Mouse (Mus musculus) hindbrain, embryonic 11.5 days (tissue): ENCODE measurements around the gene Dse. TPM values are rescaled to one million over a fixed set of nuclear protein-coding genes. Genes with fewer than 3 reads are reported as not detected.

Experiments
- ATAC-seq: fragments of 200-750 bp; cut with Nextera tagmentation; 2 replicates; pipeline ENCODE4 v1.8.0; 2017; ENCODE audit warnings: mild to moderate bottlenecking, moderate TSS enrichment, moderate library complexity; ENCODE audit not compliant: low FRiP score
- DNase-seq: peaks from one replicate; pipeline ENCODE4 v3.0.0-alpha.2; 2015; ENCODE audit warnings: low spot score
- H3K27ac ChIP-seq: fragments of 300-500 bp; sonication (generic); 2 replicates; pipeline ENCODE4 v1.5.1; 2014; ENCODE audit warnings: mild to moderate bottlenecking, low read depth, low read length
- H3K27me3 ChIP-seq: fragments of 300-500 bp; sonication (generic); 2 replicates; pipeline ENCODE4 v1.6.1; 2014; ENCODE audit warnings: mild to moderate bottlenecking, low read length, moderate library complexity, mixed read lengths; ENCODE audit not compliant: control insufficient read depth, insufficient read depth
- H3K36me3 ChIP-seq: fragments of 300-500 bp; sonication (generic); 2 replicates; pipeline ENCODE4 v1.6.1; 2014; ENCODE audit warnings: mild to moderate bottlenecking, low read length, moderate library complexity, mixed read lengths; ENCODE audit not compliant: control insufficient read depth, insufficient read depth
- H3K4me1 ChIP-seq: fragments of 300-500 bp; sonication (generic); replicated peaks from 2 replicates; pipeline ENCODE4 v1.6.1; 2014; ENCODE audit warnings: low read length, mixed read lengths; ENCODE audit not compliant: control insufficient read depth, insufficient read depth
- H3K4me2 ChIP-seq: fragments of 300-500 bp; sonication (generic); replicated peaks from 2 replicates; pipeline ENCODE4 v1.6.1; 2014; ENCODE audit warnings: mild to moderate bottlenecking, low read depth, low read length
- H3K4me3 ChIP-seq: fragments of 300-500 bp; sonication (generic); 2 replicates; pipeline ENCODE4 v1.5.1; 2014; ENCODE audit warnings: low read depth, low read length
- H3K9ac ChIP-seq: fragments of 300-500 bp; sonication (generic); 2 replicates; pipeline ENCODE4 v1.6.1; 2014; ENCODE audit warnings: low read depth, low read length
- H3K9me3 ChIP-seq: fragments of 300-500 bp; sonication (generic); 2 replicates; pipeline ENCODE4 v1.6.1; 2016; ENCODE audit warnings: low read length; ENCODE audit not compliant: control insufficient read depth
- WGBS: fragments of 180-500 bp; shearing (Covaris S2); extraction: QIAGEN DNeasy Blood & Tissue Kit; methylation state at CpG from one replicate; pipeline ENCODE4 v1.1.7; 2014; 5-methylcytosine and 5-hydroxymethylcytosine counted together
- polyA plus RNA-seq: library from polyadenylated mRNA; unstranded; fragments of >200 nt; fragmentation: Nextera tagmentation; extraction: Ambion mirVana; gene quantifications from 2 replicates; pipeline ENCODE4 v1.2.1, GENCODE M21; 2014

Dse gene
- polyA plus RNA-seq, 1 experiment from 2014 or later = 22.2 TPM

- Histone ChIP-seq H3K27ac (no peak overlapping the region), H3K4me2 (no peak overlapping the region), H3K36me3 (no peaks in the 10 kb centered on the region), H3K9ac (no peak overlapping the region), H3K4me1 (no peaks in the 10 kb centered on the region), H3K9me3 (no peaks in the 10 kb centered on the region), H3K27me3 (no peaks in the 10 kb centered on the region), H3K4me3 (no peak overlapping the region)
- WGBS = 84% methylated on average over 13 of the region's 13 CpGs
- DNase-seq (no peak), ATAC-seq (no peak)
These were observed 96.6 kb downstream of the Dse start for GRCm38 (mm10) chr10:34110863-34111465.

Other genes with a start within 250 kb of the Dse start
- 164 and 176 TPM in 2 replicates for gene Rwdd1, start 188.1 kb downstream of the Dse start, polyA plus RNA-seq
- gene Trappc3l, start 170.1 kb downstream of the Dse start, polyA plus RNA-seq = not detected in 2 replicates
- gene Calhm4, start 163.4 kb downstream of the Dse start, polyA plus RNA-seq = not detected in 2 replicates
- 0.03 and 0.15 TPM in 2 replicates for gene Calhm5, start 111.2 kb downstream of the Dse start, polyA plus RNA-seq
- gene Calhm6, start 79.7 kb downstream of the Dse start, polyA plus RNA-seq = 0.40 and 0.42 TPM in 2 replicates
- 80.5 and 82.8 TPM in 2 replicates for gene Tspyl1, start 74.5 kb upstream of the Dse start, polyA plus RNA-seq
- 31.0 and 38.7 TPM in 2 replicates for gene Tspyl4, start 89.7 kb upstream of the Dse start, polyA plus RNA-seq
- 0.14 and 0.15 TPM in 2 replicates for gene Col10a1, start 182.3 kb upstream of the Dse start, polyA plus RNA-seq
- 5.8 and 6.1 TPM in 2 replicates for gene Nt5dc1, start 210.8 kb upstream of the Dse start, polyA plus RNA-seq